Mouse (Mus musculus) olfactory bulb, adult 2 months (tissue): ENCODE data around the gene Pagr1b.

Experiments used
- CTCF ChIP-seq: fragments of 200-500 bp; IDR thresholded peaks from 2 replicates; pipeline ENCODE4 v1.5.1; 2012; ENCODE audit warnings: low read depth, mild to moderate bottlenecking, low read length, moderate library complexity; ENCODE audit not compliant: insufficient read depth
- POLR2A ChIP-seq: fragments of 200-500 bp; IDR thresholded peaks from 2 replicates; pipeline ENCODE4 v1.6.1; 2012; ENCODE audit warnings: mild to moderate bottlenecking, low read depth, low read length, moderate library complexity; ENCODE audit not compliant: insufficient read depth

- TF ChIP-seq POLR2A (no peak), CTCF (no peak)
Measured at GRCm38 (mm10) chr7:127023896-127024690, 7.8 kb upstream of the Pagr1b start.
